Mouse (Mus musculus) stomach, embryonic 15.5 days (tissue): ENCODE results near the gene Il22. TPM values are rescaled to one million over a fixed set of nuclear protein-coding genes. Genes with fewer than 3 reads are reported as not detected.
"Not testable (repeated sequence)": the region's sequence is repeated elsewhere in the genome, so short reads cannot be mapped to it uniquely, and the experiment has no call there.

Experiments
- ATAC-seq: fragments of 200-750 bp; cut with Nextera tagmentation; 2 replicates; pipeline ENCODE4 v1.8.0; 2017; ENCODE audit warnings: low read depth, moderate number of reproducible peaks, moderate TSS enrichment; ENCODE audit not compliant: insufficient read depth, low FRiP score
- H3K27ac ChIP-seq: fragments of 300-500 bp; sonication (generic); 2 replicates; pipeline ENCODE4 v1.5.1; 2015; ENCODE audit warnings: mild to moderate bottlenecking, inconsistent platforms
- H3K27me3 ChIP-seq: fragments of 300-500 bp; sonication (generic); replicated peaks from 2 replicates; pipeline ENCODE4 v1.6.1; 2015; ENCODE audit warnings: inconsistent platforms
- H3K36me3 ChIP-seq: fragments of 300-500 bp; sonication (generic); 2 replicates; pipeline ENCODE4 v1.6.1; 2015; ENCODE audit warnings: inconsistent platforms
- H3K4me1 ChIP-seq: fragments of 300-500 bp; sonication (generic); 2 replicates; pipeline ENCODE4 v1.6.1; 2015; ENCODE audit warnings: inconsistent platforms
- H3K4me2 ChIP-seq: fragments of 300-500 bp; sonication (generic); 2 replicates; pipeline ENCODE4 v1.6.1; 2015; ENCODE audit warnings: mild to moderate bottlenecking, inconsistent platforms
- H3K4me3 ChIP-seq: fragments of 300-500 bp; sonication (generic); replicated peaks from 2 replicates; pipeline ENCODE4 v1.5.1; 2015; ENCODE audit warnings: inconsistent platforms
- H3K9ac ChIP-seq: fragments of 300-500 bp; sonication (generic); 2 replicates; pipeline ENCODE4 v1.6.1; 2015; ENCODE audit warnings: inconsistent platforms
- H3K9me3 ChIP-seq: fragments of 300-500 bp; sonication (generic); 2 replicates; pipeline ENCODE4 v1.6.1; 2016; ENCODE audit warnings: inconsistent platforms
- WGBS: fragments of 180-500 bp; shearing (Covaris S2); methylation state at CpG from one replicate; pipeline ENCODE4 v1.1.7; 2015; 5-methylcytosine and 5-hydroxymethylcytosine counted together
- polyA plus RNA-seq: library from polyadenylated mRNA; unstranded; fragments of >200 nt; fragmentation: Nextera tagmentation; extraction: Ambion mirVana; gene quantifications from 2 replicates; pipeline ENCODE4 v1.2.1, GENCODE M21; 2015

Il22 gene
- polyA plus RNA-seq, 1 experiment from 2014 or later, result not detected

- not testable (repeated sequence) for H3K9ac ChIP-seq, H3K4me2 ChIP-seq, H3K4me1 ChIP-seq, ATAC-seq, H3K27me3 ChIP-seq, H3K9me3 ChIP-seq, H3K36me3 ChIP-seq, H3K27ac ChIP-seq, H3K4me3 ChIP-seq
- no CpG with 5 or more reads among the region's 13 CpGs for WGBS
Observed at GRCm38 (mm10) chr10:118240680-118241079, 35.9 kb downstream of the Il22 start, which contains the start of gene Gm32717. Gm32717 (minus strand) TSS chr10:118240780.

- not testable (repeated sequence) for H3K4me3 ChIP-seq, H3K9ac ChIP-seq, ATAC-seq, H3K9me3 ChIP-seq, H3K27me3 ChIP-seq, H3K4me1 ChIP-seq, H3K27ac ChIP-seq, H3K4me2 ChIP-seq, H3K36me3 ChIP-seq
- WGBS, result 56% methylated on average over 11 of the region's 11 CpGs
Observed at GRCm38 (mm10) chr10:118249006-118249595, 44.4 kb downstream of the Il22 start.

- no peaks in the 10 kb centered on the region for H3K9me3 ChIP-seq
- H3K36me3 ChIP-seq, result no peaks in the 10 kb centered on the region
- 32% methylated on average over 10 of the region's 10 CpGs for WGBS
- H3K4me3 ChIP-seq, result no peak overlapping the region
- H3K27me3 ChIP-seq, result no peaks in the 10 kb centered on the region
- H3K9ac ChIP-seq, result no peak overlapping the region
- ATAC-seq, result no peak
- no peaks in the 10 kb centered on the region for H3K4me1 ChIP-seq
- no peak overlapping the region; the same call in 1 of the 2 replicates for H3K4me2 ChIP-seq
- no peak overlapping the region for H3K27ac ChIP-seq
Observed at GRCm38 (mm10) chr10:118250852-118251295, 46.1 kb downstream of the Il22 start.

GRCm38 (mm10) chr10:118258388-118258787 lies 53.6 kb downstream of the Il22 start, which contains the start of gene Gm32802:
Gm32802 (plus strand) TSS chr10:118258688.
- WGBS, result no CpG with 5 or more reads among the region's 13 CpGs
- H3K36me3 ChIP-seq, result not testable (repeated sequence)

More at GRCm38 (mm10) chr10:118258388-118258787, 53.6 kb downstream of the Il22 start, which contains the start of gene Gm32802:
- not testable (repeated sequence) for H3K4me2 ChIP-seq, H3K9ac ChIP-seq, H3K4me3 ChIP-seq, H3K27me3 ChIP-seq, H3K9me3 ChIP-seq, H3K4me1 ChIP-seq, ATAC-seq, H3K27ac ChIP-seq

Other genes with a start within 250 kb of the Il22 start
- 17.5 and 18.0 TPM in 2 replicates for gene Mdm1, start 63.1 kb upstream of the Il22 start, polyA plus RNA-seq
- 0.13 TPM in 1 of 2 replicates, not detected in the other for gene Gm32717, start 35.8 kb downstream of the Il22 start, polyA plus RNA-seq
- 0.13 TPM in 1 of 2 replicates, not detected in the other for gene Gm32802, start 53.7 kb downstream of the Il22 start, polyA plus RNA-seq
- gene Iltifb, start 90.1 kb downstream of the Il22 start, polyA plus RNA-seq, result not detected in 2 replicates
- 0.05 TPM in 1 of 2 replicates, not detected in the other for gene Gm9040, start 122.0 kb downstream of the Il22 start, polyA plus RNA-seq
- gene Gm9044, start 127.5 kb downstream of the Il22 start, polyA plus RNA-seq, result 0.05 TPM in 1 of 2 replicates, not detected in the other
- gene Gm9045, start 132.9 kb downstream of the Il22 start, polyA plus RNA-seq, result 0.09 and 0.30 TPM in 2 replicates
- gene Gm9046, start 138.3 kb downstream of the Il22 start, polyA plus RNA-seq, result not detected in 2 replicates
- gene Gm9048, start 143.7 kb downstream of the Il22 start, polyA plus RNA-seq, result 0.05 TPM in 1 of 2 replicates, not detected in the other
- gene Gm9049, start 149.2 kb downstream of the Il22 start, polyA plus RNA-seq, result 0.09 and 0.30 TPM in 2 replicates
- gene Ifng, start 236.1 kb downstream of the Il22 start, polyA plus RNA-seq, result not detected in 2 replicates